Mouse (Mus musculus) NIH3T3 (cell line): ENCODE results near the gene 2010111I01Rik.

Experiments
- DNase-seq: peaks from one replicate; pipeline ENCODE4 v3.0.0-alpha.2; 2012; ENCODE audit warnings: low read depth

2010111I01Rik gene

DNA sequence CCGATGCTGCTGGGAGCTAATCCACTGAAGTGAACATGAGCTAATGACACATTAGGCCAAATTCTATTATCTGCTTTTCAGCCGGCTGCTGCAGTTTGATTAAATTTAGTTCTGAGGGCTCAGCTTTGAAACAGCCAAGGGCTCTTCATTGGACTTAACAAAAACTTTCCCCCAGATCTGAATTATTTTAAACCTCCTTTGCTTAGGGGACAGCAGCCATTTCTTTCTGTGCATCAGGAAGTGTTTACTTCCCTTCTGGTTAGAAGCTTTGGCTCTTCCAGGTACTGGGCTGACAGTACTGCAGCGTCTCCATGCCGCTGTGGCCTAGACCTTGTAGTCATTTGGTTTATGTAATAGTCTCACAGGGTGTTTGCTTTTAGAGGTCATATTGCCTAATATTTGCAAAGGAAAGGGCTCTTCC, 149.2 kb downstream of the 2010111I01Rik start:
- DNase-seq: no peak

DNA sequence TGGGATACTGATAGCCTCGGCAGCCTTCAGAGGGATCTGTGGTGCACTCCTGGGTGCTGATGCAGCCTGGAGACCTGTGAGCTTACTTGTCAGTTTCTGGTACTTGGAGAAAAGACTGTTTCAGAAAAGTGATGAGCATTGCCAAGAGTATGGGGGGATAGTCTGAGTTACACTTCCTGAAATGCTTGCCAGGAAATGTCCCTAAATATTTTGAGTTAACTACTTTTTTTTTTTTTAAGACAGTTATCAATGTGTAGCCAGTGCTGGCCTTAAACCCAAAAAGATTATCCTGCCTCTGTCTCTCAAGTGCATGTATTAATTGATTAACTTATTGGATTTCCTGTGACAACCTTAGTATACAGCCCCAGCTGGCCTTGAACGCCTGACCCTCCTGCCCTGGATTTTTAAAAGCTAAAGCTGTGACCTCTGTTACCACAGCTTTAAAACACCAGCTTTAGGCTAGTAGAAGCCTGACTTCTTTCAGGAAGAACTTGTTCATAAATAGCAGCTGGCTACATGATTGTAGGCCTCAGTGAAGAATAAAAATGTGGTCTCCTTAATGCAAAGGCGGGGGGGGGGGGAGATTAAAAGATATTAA, 150.6 kb downstream of the 2010111I01Rik start:
- DNase-seq: no peak

DNA sequence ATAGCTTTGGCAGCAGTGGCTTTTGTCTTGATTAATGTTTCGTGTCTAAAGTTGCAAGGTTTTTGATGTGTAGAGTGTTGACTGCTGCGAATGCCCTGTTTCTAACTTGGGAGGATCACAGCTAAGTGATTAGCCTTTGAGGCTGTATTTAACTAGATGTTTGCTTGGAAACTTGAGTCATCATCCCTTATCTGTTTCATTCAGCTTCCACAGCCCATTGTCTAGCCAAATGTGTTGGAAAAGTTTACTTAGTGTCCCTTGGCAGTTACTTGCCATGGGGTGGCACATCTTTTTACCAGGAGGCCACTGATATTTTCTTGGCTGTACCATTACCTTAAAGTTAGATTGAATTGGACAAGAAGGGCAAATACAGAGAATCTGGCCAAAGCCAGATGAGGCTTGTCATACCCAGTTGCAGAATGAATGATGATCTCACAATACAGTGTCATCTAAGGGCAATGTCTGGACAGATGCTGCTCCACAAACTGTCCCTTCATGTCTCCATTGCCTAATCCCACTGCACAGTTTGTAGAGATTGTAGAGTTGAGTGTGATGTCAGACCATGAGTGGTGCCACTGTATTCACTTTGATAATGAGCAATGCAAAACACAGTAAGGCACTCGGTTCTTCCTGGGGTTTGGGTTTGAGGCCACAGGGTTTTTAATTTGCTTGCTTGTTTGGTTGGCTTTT, 152.9 kb downstream of the 2010111I01Rik start:
- DNase-seq: no peak

DNA sequence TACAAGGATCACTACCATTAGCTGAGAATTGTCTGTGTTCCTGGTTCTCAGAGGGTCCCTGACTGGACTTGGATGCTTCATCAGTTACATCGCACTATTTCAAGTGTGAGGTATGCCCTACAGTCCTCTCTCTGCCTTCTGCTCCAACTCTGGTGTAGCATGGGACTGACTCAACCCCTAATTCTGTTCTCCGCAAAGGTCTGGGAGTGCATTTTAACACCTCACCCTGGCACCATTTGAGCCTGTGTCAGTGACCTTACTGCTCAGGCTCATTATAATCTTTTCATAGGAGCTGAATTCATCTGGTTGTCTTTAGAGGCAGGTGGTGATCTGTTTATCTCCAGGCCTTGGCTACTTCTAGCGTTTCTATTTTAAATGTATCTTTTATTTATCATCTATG, 154.0 kb downstream of the 2010111I01Rik start:
- no peak for DNase-seq

DNA sequence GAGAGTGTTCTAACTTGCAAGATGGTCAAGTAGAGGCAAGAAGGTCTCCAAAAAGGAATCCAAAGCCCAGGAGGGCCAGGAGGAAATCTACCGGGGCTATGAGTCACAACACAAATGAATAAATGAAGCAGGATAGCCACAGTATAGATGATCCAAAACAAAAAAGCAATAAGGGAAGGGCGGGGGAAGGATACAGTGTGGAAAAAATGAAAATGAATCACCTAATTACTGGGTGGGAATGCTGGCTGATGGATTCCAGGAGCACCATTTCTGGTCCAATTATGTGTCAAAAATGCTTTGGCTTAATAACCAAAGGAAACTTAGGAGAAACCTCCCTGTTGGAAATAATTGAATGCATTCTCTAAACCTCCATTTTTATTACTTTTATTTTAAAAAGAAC, 155.6 kb downstream of the 2010111I01Rik start:
- DNase-seq: peak; percentile 31

GRCm38 (mm10) chr13:63121747-63122146, 157.1 kb downstream of the 2010111I01Rik start:
- no peak for DNase-seq

GRCm38 (mm10) chr13:63126206-63126605, 161.5 kb downstream of the 2010111I01Rik start:
- no peak for DNase-seq

DNA sequence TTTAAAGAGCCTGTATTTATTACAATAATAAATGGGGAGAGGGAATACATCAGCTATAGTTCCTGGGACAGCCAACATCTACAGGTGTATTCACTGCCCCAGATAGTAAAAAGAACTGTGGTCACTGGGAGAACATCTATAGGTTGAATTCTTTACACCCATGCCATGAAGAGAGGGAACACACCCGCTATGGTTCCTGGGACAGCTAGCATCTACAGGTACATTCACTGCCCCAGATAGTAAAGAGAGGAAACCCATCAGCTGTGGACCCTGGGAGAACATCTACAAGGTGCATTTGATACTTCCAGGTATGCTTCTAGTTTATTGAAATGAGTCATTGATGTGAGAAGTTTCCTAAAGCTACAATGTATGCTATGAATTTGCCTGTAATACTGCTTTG, 162.8 kb downstream of the 2010111I01Rik start:
- DNase-seq: no peak

DNA sequence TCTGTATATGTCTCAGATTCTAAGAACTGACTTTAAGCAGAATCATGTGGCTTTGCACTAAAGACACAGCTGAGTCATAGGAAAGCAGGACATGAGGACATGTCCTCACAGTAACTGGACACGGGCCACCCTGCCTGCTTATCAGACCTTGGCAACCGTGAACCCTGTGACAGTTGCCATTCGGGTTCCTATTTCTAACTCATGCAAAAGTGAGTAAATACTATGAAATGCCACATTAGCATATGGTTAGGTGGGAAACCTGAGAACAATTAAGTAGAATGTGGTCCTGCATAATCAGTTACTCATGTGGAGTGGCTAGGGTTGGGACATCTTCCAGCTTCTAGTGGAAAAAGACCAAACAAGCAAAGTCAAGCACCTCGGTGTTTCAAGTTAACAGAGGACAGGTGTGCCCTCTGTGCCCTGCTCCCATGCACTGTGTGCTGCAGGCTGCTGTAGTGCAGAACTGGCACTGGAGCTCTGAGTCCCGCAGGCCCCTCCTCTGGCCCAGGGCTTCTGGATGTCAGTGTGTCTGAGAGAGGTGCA, 170.3 kb downstream of the 2010111I01Rik start:
- peak; percentile 65 for DNase-seq

DNA sequence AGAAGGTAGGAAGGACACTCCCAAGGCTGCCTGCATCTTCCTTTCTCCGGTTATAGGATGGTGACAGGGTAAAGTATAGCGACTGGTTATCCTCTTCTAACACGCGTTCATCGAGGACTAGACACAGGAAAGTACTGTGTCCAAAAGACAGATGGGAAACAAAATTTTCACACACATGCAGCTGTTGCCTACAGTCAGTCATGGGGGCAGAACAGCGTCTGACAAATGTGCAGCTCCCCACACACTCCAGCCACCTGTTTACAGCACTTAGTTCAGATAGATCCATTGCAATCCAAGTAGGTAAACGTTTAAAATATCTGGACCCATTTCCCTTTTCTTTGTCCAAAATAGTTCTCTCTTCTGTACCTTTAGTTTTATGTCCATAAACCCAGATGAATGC, 171.3 kb downstream of the 2010111I01Rik start:
- DNase-seq: no peak

GRCm38 (mm10) chr13:63136775-63137174, 172.1 kb downstream of the 2010111I01Rik start:
- peak; percentile 28 for DNase-seq

- no peak for DNase-seq
Observed at GRCm38 (mm10) chr13:63138376-63139048, 173.8 kb downstream of the 2010111I01Rik start.

GRCm38 (mm10) chr13:63139463-63140226, 175.0 kb downstream of the 2010111I01Rik start:
- DNase-seq: no peak

- peak; percentile 58 for DNase-seq
Observed at GRCm38 (mm10) chr13:63140784-63141183, 176.1 kb downstream of the 2010111I01Rik start.

- DNase-seq: no peak
Observed at GRCm38 (mm10) chr13:63141275-63141674, 176.6 kb downstream of the 2010111I01Rik start.

GRCm38 (mm10) chr13:63146604-63147188, 182.0 kb downstream of the 2010111I01Rik start:
- DNase-seq: no peak

GRCm38 (mm10) chr13:63148157-63148556, 183.5 kb downstream of the 2010111I01Rik start:
- no peak for DNase-seq

DNA sequence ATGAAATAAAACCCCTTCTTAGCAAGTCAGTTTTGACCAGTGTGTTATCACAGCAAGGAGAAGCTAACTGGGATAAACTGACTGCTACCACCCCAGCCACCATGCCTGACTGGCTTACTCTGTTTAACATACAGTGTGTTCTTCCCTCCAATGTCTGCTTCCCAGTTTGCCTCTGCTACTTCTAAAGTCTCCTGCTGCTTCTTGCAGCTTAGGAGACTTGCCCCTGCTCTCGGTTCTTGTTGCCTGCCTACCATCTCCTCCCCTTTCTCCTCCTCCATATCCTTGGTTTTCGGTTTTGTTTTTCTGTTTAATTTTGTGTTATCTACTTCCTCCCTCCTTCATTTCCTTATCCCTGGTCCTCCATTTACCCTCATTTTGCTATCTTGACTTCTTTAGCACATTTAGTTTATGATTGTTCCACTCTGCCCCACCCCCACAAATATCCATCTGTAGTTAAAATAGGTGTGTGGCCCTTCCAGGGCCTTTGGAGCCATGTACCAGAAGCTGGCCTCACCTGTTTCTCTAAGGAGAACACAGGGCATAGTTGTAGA, 185.9 kb downstream of the 2010111I01Rik start:
- no peak for DNase-seq

DNA sequence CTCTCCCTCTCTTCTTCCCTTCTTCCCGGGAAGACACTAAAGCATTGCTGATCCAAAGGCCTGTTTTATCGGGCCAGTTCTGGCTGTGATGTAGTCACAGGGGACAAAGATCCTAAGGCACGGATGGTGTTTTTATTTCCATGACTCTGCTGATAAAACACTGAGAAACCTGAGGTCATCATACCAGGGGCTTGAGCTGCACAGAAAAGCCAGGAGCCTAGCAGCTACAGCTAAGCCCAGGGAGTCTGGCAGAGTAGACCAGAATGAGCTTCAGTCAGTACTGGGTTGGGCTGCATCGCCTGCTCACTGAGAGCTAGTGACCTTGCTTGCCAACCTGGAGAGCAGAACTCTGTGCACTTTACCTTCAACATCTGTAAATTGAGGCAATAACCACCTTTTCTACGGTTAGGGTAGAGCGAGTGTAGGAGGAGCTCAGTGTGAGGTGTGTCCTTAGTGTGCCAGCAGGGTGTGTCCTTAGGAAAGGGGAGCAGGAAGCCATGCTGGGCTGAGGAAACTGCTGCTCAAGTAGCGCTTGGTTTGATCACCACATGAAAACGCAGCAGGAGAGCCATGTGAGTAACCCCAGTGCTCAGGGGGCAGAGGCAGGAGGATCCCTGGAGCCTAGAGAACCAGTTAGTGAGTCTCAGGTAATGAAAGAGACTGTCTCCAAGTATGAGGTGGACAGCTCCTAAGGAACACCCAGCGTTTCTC, 186.5 kb downstream of the 2010111I01Rik start:
- no peak for DNase-seq

DNA sequence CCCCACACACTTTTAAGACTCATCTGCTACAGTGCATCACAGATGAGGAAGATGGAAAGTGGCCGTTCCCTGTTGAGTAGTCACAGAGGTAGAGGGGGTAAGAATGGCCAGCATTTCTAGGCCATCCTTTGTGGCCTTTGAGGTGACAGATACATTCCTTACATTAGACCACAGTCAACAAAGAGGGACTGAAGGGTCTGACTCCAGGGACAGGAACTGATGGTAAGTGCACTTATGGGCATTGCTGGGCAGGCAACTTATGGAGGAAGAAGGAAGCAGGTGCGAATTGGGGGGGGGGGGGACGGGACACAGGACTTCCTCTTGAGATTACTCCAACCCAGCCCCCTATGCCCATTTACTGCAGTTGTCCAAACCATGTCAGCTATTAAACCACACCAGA, 187.8 kb downstream of the 2010111I01Rik start:
- no peak for DNase-seq

DNA sequence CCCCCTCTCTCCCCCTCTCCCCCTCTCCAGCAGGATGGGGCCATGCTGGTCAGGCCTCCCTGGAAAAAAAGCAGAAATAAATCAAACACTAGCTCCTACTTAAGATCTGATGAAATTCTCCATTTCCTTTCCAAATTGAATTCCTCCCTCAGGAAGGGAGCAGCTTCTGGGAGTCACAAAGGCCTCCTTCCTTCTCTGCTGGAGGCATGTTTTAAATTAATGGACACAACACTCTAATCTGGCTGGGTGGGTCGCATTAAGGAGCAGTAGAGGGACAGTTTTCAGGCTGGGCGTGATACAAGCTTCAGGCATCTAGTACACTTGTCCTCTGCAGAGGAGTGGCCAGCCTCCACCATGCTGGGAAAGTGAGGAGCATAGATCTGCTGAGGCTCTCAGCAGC, 188.7 kb downstream of the 2010111I01Rik start:
- peak; percentile 29 for DNase-seq
